Mouse (Mus musculus): ENCODE measurements around the gene Ccer2.

DNA sequence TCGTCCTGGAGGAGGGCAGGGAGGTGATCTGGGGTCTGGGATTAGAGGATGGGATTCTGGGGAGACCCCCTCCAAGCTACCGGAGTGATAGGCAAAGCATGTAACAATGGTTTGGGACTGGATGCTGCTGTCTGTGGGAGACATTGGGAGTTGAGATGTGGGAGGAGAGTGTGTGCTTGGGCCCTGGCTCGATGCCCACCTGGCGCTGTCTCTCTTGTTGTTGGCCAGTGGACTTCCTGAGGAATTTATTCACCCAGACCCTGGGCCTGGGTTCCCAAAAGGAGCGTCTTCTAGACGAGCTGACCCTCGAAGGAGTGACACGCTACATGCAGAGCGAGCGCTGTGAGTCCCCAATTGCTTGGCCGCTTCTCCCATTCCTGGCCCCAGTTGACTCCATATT, 15.9 kb downstream of the Ccer2 start:
- TF ChIP-seq GATA1 (IDR thresholded peaks at IDR 0.05; ENCODE audit: borderline replicate concordance, low read length) (no peak), FLI1 (IDR thresholded peaks at IDR 0.05; ENCODE audit: low read length) (no peak)
